Mouse (Mus musculus) left cerebral cortex, adult 18-20 months (tissue): ENCODE measurements around the gene Rbfox1. TPM values are rescaled to one million over a fixed set of nuclear protein-coding genes. Genes with fewer than 3 reads are reported as not detected.

Source experiments
- DNase-seq, 2 experiments: peaks; one replicate each; pipeline ENCODE4 v3.0.0; 2021 to 2022; ENCODE audit warnings: low spot score in 2 of 2, mixed read lengths in 1 of 2
- total RNA-seq, 2 experiments: library from RNA; stranded (reverse); gene quantifications; 2 replicates each; pipeline ENCODE4 v1.2.3; 2021

The Rbfox1 gene
- total RNA-seq, 2 experiments from 2014 or later, result 309 to 311 TPM

- no peak for DNase-seq
Measured at GRCm38 (mm10) chr16:7187788-7188187, 1302.6 kb downstream of the Rbfox1 start.

GRCm38 (mm10) chr16:7193535-7193934 lies 1308.4 kb downstream of the Rbfox1 start:
- DNase-seq, result peak; percentile 59 to 76

GRCm38 (mm10) chr16:7197953-7198352 lies 1312.8 kb downstream of the Rbfox1 start:
- DNase-seq, result no peak

GRCm38 (mm10) chr16:7200239-7200638 lies 1315.1 kb downstream of the Rbfox1 start:
- DNase-seq, result no peak

- DNase-seq, result no peak
Measured at GRCm38 (mm10) chr16:7201816-7202215, 1316.7 kb downstream of the Rbfox1 start.

GRCm38 (mm10) chr16:7206116-7206900 lies 1321.2 kb downstream of the Rbfox1 start:
- DNase-seq, result no peak

- DNase-seq, result peak in 1 of 2 experiments; percentile 22
Measured at GRCm38 (mm10) chr16:7207599-7207998, 1322.4 kb downstream of the Rbfox1 start.

- DNase-seq, result peak in 1 of 2 experiments; percentile 57
Measured at GRCm38 (mm10) chr16:7212756-7213155, 1327.6 kb downstream of the Rbfox1 start.

- no peak for DNase-seq
Measured at GRCm38 (mm10) chr16:7223265-7223664, 1338.1 kb downstream of the Rbfox1 start.

- no peak for DNase-seq
Measured at GRCm38 (mm10) chr16:7226000-7226399, 1340.8 kb downstream of the Rbfox1 start.

GRCm38 (mm10) chr16:7228246-7228645 lies 1343.1 kb downstream of the Rbfox1 start:
- no peak for DNase-seq

- no peak for DNase-seq
Measured at GRCm38 (mm10) chr16:7229232-7229631, 1344.1 kb downstream of the Rbfox1 start.

- no peak for DNase-seq
Measured at GRCm38 (mm10) chr16:7241627-7242026, 1356.5 kb downstream of the Rbfox1 start.

- no peak for DNase-seq
Measured at GRCm38 (mm10) chr16:7242501-7242900, 1357.3 kb downstream of the Rbfox1 start.

- DNase-seq, result no peak
Measured at GRCm38 (mm10) chr16:7244382-7244781, 1359.2 kb downstream of the Rbfox1 start.

GRCm38 (mm10) chr16:7251696-7252095 lies 1366.5 kb downstream of the Rbfox1 start:
- DNase-seq, result no peak

- DNase-seq, result peak; percentile 60 to 61
Measured at GRCm38 (mm10) chr16:7257366-7257765, 1372.2 kb downstream of the Rbfox1 start.

- DNase-seq, result no peak
Measured at GRCm38 (mm10) chr16:7263261-7263660, 1378.1 kb downstream of the Rbfox1 start.

- peak in 1 of 2 experiments; percentile 15 for DNase-seq
Measured at GRCm38 (mm10) chr16:7265715-7266114, 1380.6 kb downstream of the Rbfox1 start.

GRCm38 (mm10) chr16:7275501-7275900 lies 1390.3 kb downstream of the Rbfox1 start:
- peak in 1 of 2 experiments; percentile 33 for DNase-seq

GRCm38 (mm10) chr16:7275901-7276300 lies 1390.7 kb downstream of the Rbfox1 start:
- DNase-seq, result no peak

- DNase-seq, result peak in 1 of 2 experiments; percentile 41
Measured at GRCm38 (mm10) chr16:7279544-7279943, 1394.4 kb downstream of the Rbfox1 start.

- peak; percentile 54 to 55 for DNase-seq
Measured at GRCm38 (mm10) chr16:7282257-7282656, 1397.1 kb downstream of the Rbfox1 start.
